Mouse (Mus musculus) olfactory bulb, adult 2 months (tissue): ENCODE data around the gene Twnk.

Experiments
- CTCF ChIP-seq: fragments of 200-500 bp; IDR thresholded peaks from 2 replicates; pipeline ENCODE4 v1.5.1; 2012; ENCODE audit warnings: low read depth, mild to moderate bottlenecking, low read length, moderate library complexity; ENCODE audit not compliant: insufficient read depth
- POLR2A ChIP-seq: fragments of 200-500 bp; IDR thresholded peaks from 2 replicates; pipeline ENCODE4 v1.6.1; 2012; ENCODE audit warnings: mild to moderate bottlenecking, low read depth, low read length, moderate library complexity; ENCODE audit not compliant: insufficient read depth

- no peak for TF ChIP-seq CTCF
- TF ChIP-seq POLR2A, result peak; percentile 66; the same call in 1 of the 2 replicates
Measured at GRCm38 (mm10) chr19:45005957-45006712, 672 bp downstream of the Twnk start, which contains the start of gene Mrpl43.
